Mouse (Mus musculus): ENCODE results near the gene Tbc1d14.

Tbc1d14 gene

DNA sequence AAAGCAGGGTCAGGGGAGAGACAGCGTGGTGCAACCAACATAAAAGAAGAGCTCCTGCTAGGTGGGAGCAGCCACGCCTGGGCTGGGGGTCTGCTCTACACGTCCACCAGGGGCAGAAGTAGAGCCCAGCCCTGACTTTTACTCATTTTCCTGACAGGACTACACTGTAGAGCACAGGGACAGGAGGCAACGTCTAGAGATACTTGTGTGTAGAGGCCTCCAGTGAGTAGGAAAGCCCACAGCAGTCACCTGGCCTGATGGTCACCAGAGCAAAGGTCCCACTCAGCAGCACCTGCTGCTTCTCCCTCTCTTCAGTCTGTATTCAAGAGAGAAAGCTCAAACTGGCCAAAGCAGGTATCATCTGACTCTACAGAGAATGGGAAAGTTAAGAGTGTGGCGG, 87.4 kb downstream of the Tbc1d14 start:
- DNase-seq (ENCODE audit: low spot score): no peak

DNA sequence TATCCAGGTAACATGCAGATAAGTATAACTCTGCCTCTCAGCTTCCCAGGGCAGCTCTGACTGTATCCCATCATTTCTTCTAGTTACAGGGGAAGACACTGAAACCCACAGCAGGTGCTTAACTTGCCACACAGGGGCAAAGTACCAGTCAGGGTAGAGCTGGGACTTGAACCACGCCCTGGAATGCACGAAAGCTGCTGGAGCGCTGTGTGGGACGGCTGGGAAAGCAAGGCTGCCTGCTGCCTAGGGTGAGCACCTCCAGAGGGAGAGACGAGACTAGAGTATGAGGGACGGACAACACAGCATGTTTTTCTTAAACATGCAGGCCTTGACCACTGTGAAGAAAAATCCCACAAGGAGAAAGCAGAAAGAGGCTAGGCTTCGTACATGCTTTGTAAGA, 87.8 kb downstream of the Tbc1d14 start:
- DNase-seq (ENCODE audit: low spot score): no peak

- DNase-seq (ENCODE audit: low spot score): no peak
Measured at GRCm38 (mm10) chr5:36494709-36495108, 98.4 kb downstream of the Tbc1d14 start.

DNA sequence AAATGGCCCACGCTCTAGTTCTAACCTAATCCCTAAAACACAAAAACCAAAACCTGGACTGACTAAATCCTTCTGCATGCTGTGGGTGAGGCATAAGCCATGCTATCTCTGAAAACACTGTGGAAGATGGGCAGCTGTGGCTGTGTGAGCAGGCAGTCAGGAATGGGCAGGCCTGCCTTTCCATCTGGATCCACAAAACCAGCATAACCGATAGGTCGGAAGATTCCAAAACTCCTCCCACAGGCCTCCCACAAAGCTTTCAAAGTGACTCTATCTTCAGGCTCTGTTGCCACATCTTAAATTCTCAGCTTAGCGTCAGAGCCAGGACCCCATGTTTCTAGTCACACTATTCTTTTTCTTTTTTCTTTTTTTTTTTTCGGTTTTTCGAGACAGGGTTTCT, 99.2 kb downstream of the Tbc1d14 start:
- no peak for DNase-seq (ENCODE audit: low spot score)

DNA sequence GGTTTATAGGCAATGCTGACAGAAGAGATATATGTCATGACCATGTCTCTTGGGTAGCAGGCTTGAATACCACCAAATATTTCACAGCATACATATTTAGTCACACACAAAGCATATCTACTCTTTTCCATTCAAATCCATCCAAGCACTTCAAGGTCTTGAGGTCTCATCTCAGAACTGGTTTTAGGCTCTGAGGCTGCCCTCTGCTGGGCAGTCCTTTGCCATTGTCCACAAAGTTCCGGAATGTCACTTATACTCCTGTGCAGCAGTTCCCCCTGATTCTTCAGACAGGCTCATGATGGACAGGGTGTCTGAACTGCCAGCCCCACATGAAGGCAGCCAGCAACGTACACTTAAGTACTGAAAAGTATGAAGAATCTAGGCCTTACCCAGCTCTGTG, 103.9 kb downstream of the Tbc1d14 start:
- no peak for DNase-seq (ENCODE audit: low spot score)

DNA sequence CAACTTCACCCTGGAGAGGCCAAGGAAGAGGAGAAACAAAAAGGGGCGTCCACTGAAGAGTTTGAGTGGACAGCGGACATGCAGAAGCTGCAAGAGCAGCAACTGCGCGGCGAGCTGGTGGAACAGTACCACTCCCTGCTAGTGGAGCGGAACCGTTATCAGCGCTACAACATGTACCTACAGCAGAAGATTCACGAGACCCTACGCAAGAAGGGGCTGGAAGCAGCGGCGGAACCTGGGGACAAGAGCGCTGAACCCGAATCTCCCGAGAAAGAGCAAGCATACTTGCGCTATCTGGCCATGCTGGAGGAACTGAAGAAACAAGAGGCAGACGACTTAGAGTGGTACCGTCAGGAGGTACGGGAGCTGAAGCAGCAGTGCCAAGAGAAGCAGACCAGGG, 107.8 kb downstream of the Tbc1d14 start:
- DNase-seq (ENCODE audit: low spot score): no peak

- peak; percentile 81 for DNase-seq (ENCODE audit: low spot score)
Measured at GRCm38 (mm10) chr5:36484171-36484990, 108.7 kb downstream of the Tbc1d14 start, which contains the start of the genes Tada2b and Ccdc96. Tada2b (minus strand) TSS chr5:36484285. Ccdc96 (plus strand) TSS chr5:36484588.

- DNase-seq (ENCODE audit: low spot score): no peak
Measured at GRCm38 (mm10) chr5:36483203-36484101, 109.6 kb downstream of the Tbc1d14 start.

GRCm38 (mm10) chr5:36481114-36481513, 112.0 kb downstream of the Tbc1d14 start:
- DNase-seq (ENCODE audit: low spot score): no peak

DNA sequence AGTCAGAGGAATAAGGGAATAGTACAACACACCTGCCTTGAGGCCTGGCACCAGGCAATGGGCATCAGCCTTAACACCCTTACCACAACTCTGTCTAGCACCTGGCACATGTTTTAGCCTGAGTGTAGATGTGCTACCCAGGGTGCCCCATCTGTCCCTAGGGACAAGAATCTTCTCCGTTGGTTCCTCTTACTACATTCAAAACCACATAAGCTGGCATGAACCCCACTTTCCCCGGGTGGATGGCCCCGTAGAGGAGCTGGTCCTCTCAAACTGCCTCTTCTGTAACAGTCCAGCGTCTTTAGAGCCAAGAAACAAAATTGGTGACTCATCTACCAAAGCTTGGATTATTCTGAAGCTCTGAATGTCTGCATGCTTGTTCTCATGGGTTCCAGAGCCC, 112.7 kb downstream of the Tbc1d14 start:
- DNase-seq (ENCODE audit: low spot score): no peak

GRCm38 (mm10) chr5:36479735-36480134, 113.3 kb downstream of the Tbc1d14 start:
- DNase-seq (ENCODE audit: low spot score): no peak

GRCm38 (mm10) chr5:36478540-36479420, 114.3 kb downstream of the Tbc1d14 start:
- no peak for DNase-seq (ENCODE audit: low spot score)

- no peak for DNase-seq (ENCODE audit: low spot score)
Measured at GRCm38 (mm10) chr5:36477486-36477885, 115.6 kb downstream of the Tbc1d14 start.

- no peak for DNase-seq (ENCODE audit: low spot score)
Measured at GRCm38 (mm10) chr5:36474283-36474682, 118.8 kb downstream of the Tbc1d14 start.

DNA sequence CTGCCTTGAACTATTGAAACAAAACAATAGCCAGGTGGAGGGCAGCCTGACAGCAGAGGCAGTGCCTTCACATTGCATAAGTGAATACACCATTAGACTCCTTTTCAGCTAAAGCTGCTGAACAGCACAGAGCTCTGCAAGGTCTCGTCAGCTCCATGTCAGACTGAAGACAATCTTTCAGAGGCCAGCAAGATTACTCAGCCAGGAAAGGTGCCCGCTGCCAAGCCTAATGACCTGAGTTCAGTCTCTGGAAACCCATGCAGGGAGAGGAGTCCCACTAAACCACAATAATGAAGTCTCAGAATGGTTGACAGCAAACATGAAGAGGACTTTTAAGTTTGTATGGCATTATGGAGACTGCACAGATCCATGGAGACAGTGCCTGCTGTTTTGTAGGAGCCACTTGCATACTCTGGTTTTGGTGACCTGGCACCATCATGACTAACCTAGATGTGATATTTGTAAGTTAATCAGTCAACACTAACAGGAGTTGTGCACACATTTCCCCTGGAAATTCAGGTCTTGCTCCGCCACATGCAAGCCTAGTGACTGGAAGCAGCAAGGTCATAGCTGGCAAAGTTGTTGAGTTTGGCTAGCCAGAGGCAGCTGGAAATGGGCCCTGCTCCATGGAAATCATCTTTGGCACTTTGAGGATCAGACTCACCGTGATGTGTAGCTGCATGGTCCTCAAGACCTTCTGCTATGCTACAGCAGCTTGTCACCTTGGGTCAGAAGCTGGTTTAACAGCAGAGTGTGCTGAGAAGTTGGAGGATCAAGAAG, 120.0 kb downstream of the Tbc1d14 start:
- DNase-seq (ENCODE audit: low spot score): no peak

GRCm38 (mm10) chr5:36471206-36471605, 121.9 kb downstream of the Tbc1d14 start:
- no peak for DNase-seq (ENCODE audit: low spot score)

- DNase-seq (ENCODE audit: low spot score): no peak
Measured at GRCm38 (mm10) chr5:36465889-36466288, 127.2 kb downstream of the Tbc1d14 start.

GRCm38 (mm10) chr5:36464709-36465661, 128.1 kb downstream of the Tbc1d14 start, which contains the start of gene Grpel1:
Grpel1 (plus strand) TSS chr5:36464998.
- DNase-seq (ENCODE audit: low spot score): peak; percentile 86

DNA sequence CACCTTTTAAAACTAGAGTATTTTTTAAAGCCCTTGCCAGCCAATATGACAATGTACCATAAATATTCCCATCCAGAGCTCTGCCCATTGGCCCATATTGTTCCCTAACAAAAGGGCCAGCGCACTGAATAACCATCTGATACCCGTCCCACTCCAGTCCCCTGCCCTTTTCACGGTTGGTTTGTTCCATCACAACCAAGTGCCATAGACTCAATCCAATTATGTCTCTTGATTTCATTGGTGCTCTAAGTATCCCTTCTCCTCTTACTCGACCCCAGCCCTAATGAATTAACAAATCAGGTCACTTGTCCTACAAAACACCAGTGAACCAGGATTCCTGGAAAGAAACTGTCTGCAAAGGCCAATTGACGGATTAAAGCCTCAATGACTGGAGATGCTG, 129.7 kb downstream of the Tbc1d14 start:
- DNase-seq (ENCODE audit: low spot score): no peak

DNA sequence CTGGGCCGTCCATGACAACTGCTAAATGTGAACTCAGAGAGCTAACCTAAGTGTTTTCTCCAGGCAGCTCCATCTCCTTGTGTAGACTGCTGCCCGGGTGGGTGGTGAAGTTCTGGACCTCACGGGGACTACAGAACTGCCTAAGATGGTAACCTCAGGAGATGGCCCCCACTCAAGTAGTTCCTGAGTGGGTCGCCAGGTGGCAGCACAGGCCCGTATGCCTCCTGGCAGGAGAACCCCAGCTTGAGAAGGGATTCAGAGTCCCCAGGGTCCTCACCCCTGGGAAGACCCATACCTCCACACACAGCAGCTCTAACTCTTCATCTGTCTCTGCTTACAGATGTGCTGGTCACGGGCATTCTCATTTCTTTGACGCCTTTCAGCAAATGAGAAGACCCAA, 130.3 kb downstream of the Tbc1d14 start:
- peak; percentile 38 for DNase-seq (ENCODE audit: low spot score)

All from urinary bladder, postnatal 10 days (tissue).